Mouse (Mus musculus): ENCODE results near the gene Adarb2.

DNA sequence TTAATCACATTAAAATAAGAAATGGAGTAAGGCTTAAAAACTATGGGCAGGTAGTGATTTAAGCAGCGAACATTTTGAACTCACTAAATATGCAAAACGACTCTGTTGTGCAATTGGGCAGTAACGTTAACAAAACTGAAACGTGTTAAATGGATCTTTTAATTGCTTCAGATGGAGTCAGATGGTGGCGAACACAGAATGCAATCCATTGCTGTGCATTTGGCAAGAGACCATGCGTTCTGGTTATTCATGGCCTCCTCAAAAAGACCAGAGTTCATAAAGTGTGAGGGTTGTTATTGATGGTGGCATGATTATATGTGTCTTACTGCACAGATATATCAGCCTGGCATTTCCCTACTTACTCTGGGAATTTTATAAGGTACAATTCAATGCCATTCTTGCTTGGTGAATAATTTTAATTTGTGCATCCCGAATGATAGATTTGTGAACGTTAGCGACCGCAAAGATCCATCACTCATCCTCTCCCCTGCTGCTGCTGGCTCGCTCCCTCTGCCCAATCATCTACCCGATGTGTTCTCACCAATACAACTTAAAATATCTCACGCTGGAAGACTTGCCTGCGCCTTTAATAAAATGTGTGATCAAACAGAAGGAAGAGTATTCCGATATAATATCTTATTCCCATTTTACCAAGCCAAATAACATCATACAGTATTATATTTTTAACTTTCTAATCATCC is 221.5 kb downstream of the Adarb2 start:
- TF ChIP-seq ZC3H11A (IDR thresholded peaks at IDR 0.05; ENCODE audit: low read depth, low read length): no peak
- TF ChIP-seq EP300 (IDR thresholded peaks at IDR 0.05; ENCODE audit: low read length): no peak
